Mouse (Mus musculus) brain, adult 10 weeks (tissue): Measurements from ENCODE around the gene Cavin3. TPM values are rescaled to one million over a fixed set of nuclear protein-coding genes. Genes with fewer than 3 reads are reported as not detected.

ENCODE experiments used
- polyA plus RNA-seq: library from polyadenylated mRNA; stranded (reverse); fragments of 350-450 nt; fragmentation: Illumina TruSeq; extraction: RNeasy Lipid Tissue Mini Kit (QIAGEN cat#74804); gene quantifications from one replicate; pipeline ENCODE4 v1.2.3, GENCODE M21; 2015; ENCODE audit warnings: low read depth, low replicate concordance

Cavin3 gene
- 23.3 TPM for polyA plus RNA-seq

GRCm38 (mm10) chr7:105481505-105482411, at the start of gene Cavin3:
TSS of gene Cavin3 (minus strand) at chr7:105482300.

Other genes starting within 250 kb of the Cavin3 start
- gene Olfr688, start 194.2 kb downstream of the Cavin3 start, polyA plus RNA-seq: not detected
- gene Olfr689, start 171.1 kb downstream of the Cavin3 start, polyA plus RNA-seq: not detected
- not detected for gene Olfr690, start 148.2 kb downstream of the Cavin3 start, polyA plus RNA-seq
- gene Olfr691, start 140.0 kb downstream of the Cavin3 start, polyA plus RNA-seq: not detected
- not detected for gene Olfr692, start 114.1 kb downstream of the Cavin3 start, polyA plus RNA-seq
- gene Gm5901, start 107.3 kb downstream of the Cavin3 start, polyA plus RNA-seq: not detected
- gene Fam160a2, start 82.2 kb downstream of the Cavin3 start, polyA plus RNA-seq: 27.9 TPM
- gene Cnga4, start 77.7 kb downstream of the Cavin3 start, polyA plus RNA-seq: 1.3 TPM
- 40.7 TPM for gene Cckbr, start 56.6 kb downstream of the Cavin3 start, polyA plus RNA-seq
- 102 TPM for gene Smpd1, start 72.1 kb upstream of the Cavin3 start, polyA plus RNA-seq
- gene Apbb1, start 99.4 kb upstream of the Cavin3 start, polyA plus RNA-seq: 448 TPM
- gene Hpx, start 117.8 kb upstream of the Cavin3 start, polyA plus RNA-seq: 1.3 TPM
- 125 TPM for gene Trim3, start 151.3 kb upstream of the Cavin3 start, polyA plus RNA-seq
- 103 TPM for gene Timm10b, start 157.8 kb upstream of the Cavin3 start, polyA plus RNA-seq
- 102 TPM for gene Arfip2, start 158.1 kb upstream of the Cavin3 start, polyA plus RNA-seq
- 9.4 TPM for gene Gm45799, start 158.3 kb upstream of the Cavin3 start, polyA plus RNA-seq
- 2.7 TPM for gene Dnhd1, start 168.5 kb upstream of the Cavin3 start, polyA plus RNA-seq